Mouse (Mus musculus) monocyte, adult 2 months (primary cell): ENCODE measurements around the gene Arl8a.
"Not testable (repeated sequence)": the region's sequence is repeated elsewhere in the genome, so short reads cannot be mapped to it uniquely, and the experiment has no call there.

ENCODE experiments used
- DNase-seq, 2 experiments: peaks; one replicate each; pipeline ENCODE4 v3.0.0; 2022; ENCODE audit warnings: low spot score in 2 of 2, low read depth in 1 of 2

The Arl8a gene

GRCm38 (mm10) chr1:135169556-135170224, 23.1 kb downstream of the Arl8a start:
- DNase-seq = no peak

- no peak for DNase-seq
Observed at GRCm38 (mm10) chr1:135170299-135170698, 23.7 kb downstream of the Arl8a start.

- DNase-seq = no peak
Observed at GRCm38 (mm10) chr1:135171202-135171601, 24.6 kb downstream of the Arl8a start.

- DNase-seq = no peak
Observed at GRCm38 (mm10) chr1:135171984-135172383, 25.4 kb downstream of the Arl8a start.

GRCm38 (mm10) chr1:135173311-135173710, 26.7 kb downstream of the Arl8a start:
- DNase-seq = no peak

- no peak for DNase-seq
Observed at GRCm38 (mm10) chr1:135175176-135175575, 28.6 kb downstream of the Arl8a start.

DNA sequence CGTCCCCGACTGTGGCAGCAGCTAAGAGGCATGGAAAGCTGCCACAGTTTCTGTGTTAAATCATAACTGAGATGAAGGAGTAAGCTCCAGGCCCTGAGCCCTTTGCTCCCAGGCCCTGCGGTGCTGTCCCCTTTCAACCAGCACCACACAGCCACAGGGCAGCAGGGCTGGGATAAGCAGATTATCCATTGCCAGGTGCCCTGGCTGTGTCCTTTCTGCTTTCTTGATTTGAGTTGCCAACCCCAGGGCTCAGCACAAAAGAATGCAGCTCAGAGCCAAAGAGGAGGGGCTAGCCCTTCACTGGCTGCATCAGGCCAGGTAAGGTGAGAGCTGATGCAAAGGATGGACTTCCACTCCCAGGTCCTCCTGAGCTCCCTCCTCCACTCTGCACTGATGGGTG, 31.1 kb downstream of the Arl8a start:
- DNase-seq = no peak

GRCm38 (mm10) chr1:135178863-135179262, 32.2 kb downstream of the Arl8a start:
- DNase-seq = no peak

DNA sequence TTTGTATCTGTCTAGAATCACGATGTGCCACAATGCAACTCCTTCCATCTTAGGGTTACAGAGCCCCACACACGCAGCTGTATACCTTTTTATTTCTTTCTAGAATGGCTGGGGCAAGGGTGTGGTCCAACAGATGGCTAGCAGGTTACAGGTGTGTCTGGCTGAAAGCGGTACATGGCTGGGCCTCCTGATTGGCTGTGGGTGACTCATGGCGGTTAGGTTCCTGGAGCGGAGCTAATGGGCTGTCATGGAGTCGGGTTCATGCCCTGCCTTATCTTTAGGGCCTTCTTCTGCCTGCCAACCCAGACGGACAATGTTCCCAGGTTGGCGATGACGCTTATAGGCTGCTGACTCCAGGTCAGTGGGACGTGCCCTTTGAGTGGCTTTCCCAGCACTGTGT, 34.2 kb downstream of the Arl8a start:
- DNase-seq = no peak

DNA sequence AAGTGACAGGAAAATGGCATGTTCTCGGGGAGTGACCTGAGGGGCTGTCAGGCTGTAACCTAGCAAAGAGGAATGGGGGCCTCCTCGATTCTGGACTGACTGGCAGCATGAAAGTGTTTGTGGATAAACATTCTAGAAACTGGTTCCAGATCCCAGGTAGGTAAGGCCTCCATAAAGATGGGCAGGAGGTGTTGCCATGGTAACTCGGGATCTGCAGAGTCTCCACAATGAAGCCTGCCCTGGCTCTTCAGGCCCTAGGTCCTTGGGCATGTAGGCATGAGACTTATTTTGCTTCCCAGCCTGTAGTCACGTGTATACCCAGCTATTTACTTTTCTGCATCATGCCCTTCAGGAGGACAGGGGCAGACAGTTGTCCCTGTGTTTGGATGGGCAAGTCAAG, 34.7 kb downstream of the Arl8a start:
- no peak for DNase-seq

GRCm38 (mm10) chr1:135181880-135182623, 35.4 kb downstream of the Arl8a start:
- no peak for DNase-seq

GRCm38 (mm10) chr1:135182975-135183374, 36.4 kb downstream of the Arl8a start:
- DNase-seq = no peak

GRCm38 (mm10) chr1:135183448-135183847, 36.8 kb downstream of the Arl8a start:
- no peak for DNase-seq

DNA sequence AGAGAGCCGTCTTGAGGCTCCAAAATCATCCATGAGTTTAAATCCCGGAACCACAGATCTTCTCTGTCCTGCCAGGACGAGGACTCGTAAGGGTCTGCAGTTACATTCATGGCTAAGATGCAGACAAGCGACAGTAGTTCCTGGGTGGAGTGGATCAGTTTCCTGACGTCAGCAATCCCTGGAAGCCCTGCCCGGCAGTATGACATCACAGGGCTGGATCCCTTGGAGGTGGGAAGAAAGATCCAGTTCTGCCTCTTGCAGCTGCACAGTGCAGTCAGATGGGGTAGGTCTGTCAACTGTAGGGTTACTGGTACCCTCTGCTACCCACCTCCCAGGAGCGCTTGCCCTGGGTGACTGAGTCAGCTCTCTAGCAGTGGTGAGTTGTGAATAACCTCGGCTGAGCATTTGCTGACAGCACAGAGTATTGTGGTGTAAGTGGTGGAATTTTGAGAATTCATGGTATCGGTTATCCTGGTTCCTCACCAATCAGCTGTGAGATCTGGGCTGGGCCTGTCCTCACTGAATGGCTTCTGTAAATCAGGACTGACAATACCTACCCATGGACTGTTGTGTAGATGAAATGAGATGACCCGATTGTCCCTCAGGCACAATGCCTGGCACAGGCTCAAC, 37.4 kb downstream of the Arl8a start:
- no peak for DNase-seq

DNA sequence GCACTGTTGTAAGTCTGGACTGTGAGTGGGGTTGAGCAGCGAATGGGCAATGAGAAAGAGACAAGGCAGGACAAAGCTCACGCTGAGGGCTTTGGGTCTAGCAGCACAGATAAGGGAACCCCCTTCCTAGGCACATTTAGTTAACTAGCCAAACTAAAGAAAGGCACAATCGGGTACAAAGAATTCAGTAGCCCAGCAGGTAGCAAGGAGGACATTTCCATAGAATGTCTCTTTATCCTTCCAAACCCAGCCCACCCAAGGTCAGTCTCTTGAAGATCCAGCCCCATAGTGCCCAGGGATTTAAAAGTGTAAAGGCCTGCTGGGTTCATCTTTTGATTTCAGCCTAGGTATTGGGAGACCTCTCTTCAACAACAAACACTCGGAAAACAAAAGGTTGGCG, 39.3 kb downstream of the Arl8a start:
- no peak for DNase-seq

DNA sequence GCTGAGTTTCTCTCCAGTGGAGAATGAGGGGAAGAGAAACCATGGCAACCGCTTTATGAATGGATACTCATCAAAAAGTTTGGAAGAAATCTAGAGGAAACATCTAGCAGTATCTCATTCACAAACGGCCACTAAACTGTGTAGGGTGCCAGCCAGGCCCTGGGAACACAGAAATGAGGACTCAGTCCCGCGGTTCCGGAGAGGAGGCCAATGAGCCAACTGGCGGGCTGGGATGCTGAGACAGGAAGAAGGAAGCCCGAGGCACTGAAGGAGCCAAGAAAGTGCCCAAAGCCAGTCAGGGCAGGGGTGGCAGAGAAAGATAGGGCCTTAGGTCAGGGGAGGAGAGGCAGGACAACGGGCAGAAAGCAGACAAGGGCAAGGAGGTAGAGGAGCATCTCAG, 39.8 kb downstream of the Arl8a start:
- DNase-seq = no peak

DNA sequence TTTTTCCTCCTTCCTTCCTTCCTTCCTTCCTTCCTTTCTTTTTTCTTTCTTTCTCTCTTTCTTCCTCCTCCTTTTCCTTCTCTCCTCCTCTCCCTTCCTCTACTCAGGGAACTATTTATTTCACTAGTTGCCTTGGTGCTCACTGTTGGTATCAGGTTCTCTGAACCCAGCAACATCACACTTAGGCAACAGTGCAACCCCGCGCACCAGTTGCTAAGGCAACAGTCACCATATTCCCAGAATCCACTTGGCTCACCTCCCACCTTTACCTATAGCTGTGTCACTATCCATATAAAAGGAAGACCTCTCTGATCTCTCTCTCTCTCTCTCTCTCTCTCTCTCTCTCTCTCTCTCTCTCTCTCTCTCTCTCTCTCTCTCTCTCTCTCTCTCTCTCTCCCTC, 40.4 kb downstream of the Arl8a start:
- DNase-seq = not testable (repeated sequence)

GRCm38 (mm10) chr1:135188197-135188596, 41.6 kb downstream of the Arl8a start:
- no peak for DNase-seq

DNA sequence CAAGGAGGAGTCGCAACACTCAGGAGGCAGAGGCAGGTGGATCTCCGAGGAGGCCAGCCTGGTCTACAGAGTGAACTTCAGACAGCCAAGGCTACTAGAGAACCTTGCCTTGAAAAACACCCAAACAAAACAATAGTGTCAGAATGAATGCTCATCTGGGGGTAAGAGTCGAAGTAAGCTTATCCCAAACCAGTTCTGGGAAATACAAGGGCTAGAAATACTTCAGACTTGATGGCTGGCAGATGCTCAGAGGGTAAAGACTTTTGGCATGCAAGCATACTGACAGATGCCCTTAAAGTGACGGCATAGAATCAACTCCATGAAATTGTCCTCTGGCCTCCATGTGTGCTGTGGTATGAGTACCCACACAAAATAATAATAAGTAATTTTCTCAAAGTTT, 42.6 kb downstream of the Arl8a start:
- no peak for DNase-seq

GRCm38 (mm10) chr1:135194335-135194734, 47.7 kb downstream of the Arl8a start:
- not testable (repeated sequence) for DNase-seq

DNA sequence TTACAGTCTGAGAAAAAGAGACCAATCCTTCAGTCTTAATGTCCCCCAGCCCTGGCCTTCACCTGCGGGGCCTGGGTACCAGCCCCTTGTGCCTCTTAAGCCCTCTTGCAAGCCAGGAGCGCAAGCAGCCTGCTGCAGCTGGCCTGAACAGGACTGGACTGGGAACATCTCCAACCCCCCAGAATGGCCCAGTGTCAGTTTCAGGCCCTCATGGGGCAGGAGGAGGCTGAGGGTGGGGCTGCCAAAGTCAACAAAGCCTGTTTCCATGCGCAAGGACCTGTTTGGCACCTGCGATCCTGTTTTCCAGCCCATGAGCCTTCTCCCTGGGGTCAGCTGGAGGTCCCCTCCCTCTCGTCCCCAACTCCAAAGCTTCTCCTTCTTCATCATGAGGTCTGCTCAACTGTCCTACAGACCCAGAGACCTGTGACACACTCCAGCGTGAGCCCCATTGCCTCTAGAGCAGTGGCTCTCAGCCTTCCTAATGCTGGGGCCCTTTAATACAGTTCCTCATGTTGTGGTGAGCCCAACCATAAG, 49.4 kb downstream of the Arl8a start:
- DNase-seq = no peak

DNA sequence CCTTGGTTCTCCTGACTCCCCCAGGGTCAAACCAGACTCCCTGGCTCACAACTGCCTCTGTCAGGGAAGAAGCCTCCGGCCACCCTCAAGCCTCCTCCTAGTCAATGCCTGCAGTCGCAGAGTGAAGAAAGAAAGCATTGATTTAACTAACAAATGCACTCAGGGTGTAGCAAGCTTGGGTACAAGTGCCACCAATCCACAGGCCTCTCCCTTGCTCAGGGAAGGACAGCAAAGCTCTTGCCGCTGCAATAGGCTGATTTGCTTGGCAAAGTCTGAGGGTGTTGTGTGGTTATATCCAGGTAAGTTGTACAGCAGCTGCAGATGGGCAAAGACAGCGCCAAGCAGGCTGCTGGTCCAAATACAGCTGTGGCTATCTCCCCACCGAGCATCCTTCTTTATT, 51.8 kb downstream of the Arl8a start:
- no peak for DNase-seq
